Mouse (Mus musculus) adrenal gland, postnatal 36 days (tissue): ENCODE measurements around the gene Rbks. TPM values are rescaled to one million over a fixed set of nuclear protein-coding genes. Genes with fewer than 3 reads are reported as not detected.

Experiments used
- DNase-seq, 2 experiments: peaks; one replicate each; pipeline ENCODE4 v3.0.0; 2021; ENCODE audit warnings: mixed read lengths in 1 of 2
- microRNA-seq: library from miRNA; unstranded; fragments of <30 nt; microRNA quantifications from one replicate; pipeline ENCODE4 v1.2.0, GENCODE M21; 2021
- total RNA-seq, 2 experiments: library from RNA; stranded (reverse); gene quantifications; 2 replicates each; pipeline ENCODE4 v1.2.3; 2021

Rbks gene
- total RNA-seq, 2 experiments from 2014 or later: 6.6 to 16.7 TPM

GRCm38 (mm10) chr5:31583261-31583660 is 114.2 kb downstream of the Rbks start:
- DNase-seq: no peak

- no peak for DNase-seq
Observed at GRCm38 (mm10) chr5:31581932-31582331, 115.5 kb downstream of the Rbks start.

- no peak for DNase-seq
Observed at GRCm38 (mm10) chr5:31581263-31581662, 116.2 kb downstream of the Rbks start.

GRCm38 (mm10) chr5:31576539-31576975 is 120.9 kb downstream of the Rbks start:
- DNase-seq: peak; percentile 86 to 89

Small RNA genes within 50 kb of the gene (microRNA-seq; reads per million reads assigned to microRNA genes)
- gene Mir3473e: not detected

Other genes starting within 250 kb of the Rbks start
- 10 to 100 TPM; 20.0 to 20.6 TPM for gene Zfp512, start 245.2 kb downstream of the Rbks start, total RNA-seq
- not detected for gene 4930548H24Rik, start 211.9 kb downstream of the Rbks start, total RNA-seq
- 10 to 100 TPM; 30.0 to 31.6 TPM for gene Gpn1, start 202.9 kb downstream of the Rbks start, total RNA-seq
- gene Slc4a1ap, start 170.6 kb downstream of the Rbks start, total RNA-seq: 10 to 100 TPM; 30.6 to 31.8 TPM
- gene Supt7l, start 169.8 kb downstream of the Rbks start, total RNA-seq: 10 to 100 TPM; 19.1 to 19.8 TPM
- gene Mrpl33, start 100.7 kb downstream of the Rbks start, total RNA-seq: 100 to 1,000 TPM; 292 to 420 TPM
- 100 to 1,000 TPM in 1 of 2 experiments, 10 to 100 TPM in 1; 85.1 to 146 TPM for gene Babam2, start 57 bp upstream of the Rbks start, total RNA-seq